Mouse (Mus musculus) CH12.LX (cell line): ENCODE measurements around the gene Trim69.

ENCODE experiments used
- BHLHE40 ChIP-seq: IDR thresholded peaks from 2 replicates; pipeline ENCODE4 v1.6.1; 2011; ENCODE audit warnings: mild to moderate bottlenecking, low read depth, low read length, improper control_type of control experiment
- CHD2 ChIP-seq: IDR thresholded peaks from 2 replicates; pipeline ENCODE4 v1.6.1; 2011; ENCODE audit warnings: low read length, improper control_type of control experiment
- CTCF ChIP-seq, 2 experiments: IDR thresholded peaks in 1 of 2; conservative IDR thresholded peaks in 1 of 2; 2 replicates each; pipeline ENCODE4 v1.5.1; 2011 to 2012; ENCODE audit warnings: low read depth in 2 of 2, low read length in 2 of 2, improper control_type of control experiment in 1 of 2, inconsistent platforms in 1 of 2, mild to moderate bottlenecking in 1 of 2, moderate library complexity in 1 of 2
- E2F4 ChIP-seq: IDR thresholded peaks from 2 replicates; pipeline ENCODE4 v1.6.1; 2011; ENCODE audit warnings: low read depth, low read length, improper control_type of control experiment; ENCODE audit not compliant: insufficient replicate concordance
- EP300 ChIP-seq: IDR thresholded peaks from 2 replicates; pipeline ENCODE4 v1.6.1; 2011; ENCODE audit warnings: low read length, improper control_type of control experiment
- MAX ChIP-seq: IDR thresholded peaks from 2 replicates; pipeline ENCODE4 v1.6.1; 2011; ENCODE audit warnings: low read length, improper control_type of control experiment
- MEF2A ChIP-seq: IDR thresholded peaks from 2 replicates; pipeline ENCODE4 v1.6.1; 2014; ENCODE audit warnings: low read depth, mild to moderate bottlenecking, inconsistent platforms, low read length, improper control_type of control experiment, borderline replicate concordance
- POLR2A ChIP-seq: IDR thresholded peaks from 2 replicates; pipeline ENCODE4 v1.6.1; 2011; ENCODE audit warnings: low read depth, mild to moderate bottlenecking, improper control_type of control experiment, low read length
- SMC3 ChIP-seq: IDR thresholded peaks from 2 replicates; pipeline ENCODE4 v1.6.1; 2011; ENCODE audit warnings: low read depth, low read length, improper control_type of control experiment
- TCF12 ChIP-seq: IDR thresholded peaks from 2 replicates; pipeline ENCODE4 v1.6.1; 2014; ENCODE audit warnings: low read depth, mild to moderate bottlenecking, inconsistent platforms, low read length, improper control_type of control experiment
- ZKSCAN1 ChIP-seq: IDR thresholded peaks from 2 replicates; pipeline ENCODE4 v1.6.1; 2012; ENCODE audit warnings: low read depth, inconsistent platforms, low read length, improper control_type of control experiment, borderline replicate concordance
- ZMIZ1 ChIP-seq: IDR thresholded peaks from 2 replicates; pipeline ENCODE4 v1.6.1; 2012; ENCODE audit warnings: low read depth, mild to moderate bottlenecking, inconsistent platforms, low read length, improper control_type of control experiment
- ZNF384 ChIP-seq: IDR thresholded peaks from 2 replicates; pipeline ENCODE4 v1.6.1; 2012; ENCODE audit warnings: low read depth, low read length, improper control_type of control experiment, inconsistent platforms

GRCm38 (mm10) chr2:122126765-122127347 is 33.6 kb upstream of the Trim69 start:
- TF ChIP-seq CHD2, result no peak
- no peak for TF ChIP-seq CTCF (conservative IDR thresholded peaks at IDR 0.05 in 1 of 2, IDR thresholded peaks at IDR 0.05 in 1 of 2; ENCODE audit: low read depth in 2 of 2, low read length in 2 of 2)
- no peak for TF ChIP-seq MAX
- no peak for TF ChIP-seq ZKSCAN1
- no peak for TF ChIP-seq POLR2A
- no peak for TF ChIP-seq BHLHE40
- TF ChIP-seq SMC3, result no peak
- no peak for TF ChIP-seq EP300
- TF ChIP-seq ZMIZ1, result no peak
- no peak for TF ChIP-seq ZNF384
- TF ChIP-seq TCF12, result no peak
- TF ChIP-seq E2F4, result no peak
- TF ChIP-seq MEF2A, result no peak
